Mouse (Mus musculus) embryonic facial prominence, embryonic 11.5 days (tissue): ENCODE measurements around the gene Ice2. TPM values are rescaled to one million over a fixed set of nuclear protein-coding genes. Genes with fewer than 3 reads are reported as not detected.
A peak's percentile ranks its signal among the peaks of the same experiment; 100 is the strongest.

Source experiments
- ATAC-seq: fragments of 200-750 bp; cut with Nextera tagmentation; replicated peaks from 2 replicates; pipeline ENCODE4 v1.8.0; 2017; ENCODE audit warnings: low read depth; ENCODE audit not compliant: insufficient number of reproducible peaks, low FRiP score, low TSS enrichment
- DNase-seq: peaks from one replicate; pipeline ENCODE4 v3.0.0-alpha.2; 2015; ENCODE audit warnings: low spot score
- H3K27ac ChIP-seq: fragments of 300-500 bp; sonication (generic); replicated peaks from 2 replicates; pipeline ENCODE4 v1.5.1; 2014; ENCODE audit warnings: mild to moderate bottlenecking, low read depth, low read length, control low read depth
- H3K27me3 ChIP-seq: fragments of 300-500 bp; sonication (generic); 2 replicates; pipeline ENCODE4 v1.6.1; 2014; ENCODE audit warnings: mild to moderate bottlenecking, low read length, moderate library complexity, mixed read lengths; ENCODE audit not compliant: control insufficient read depth, insufficient read depth
- H3K36me3 ChIP-seq: fragments of 300-500 bp; sonication (generic); replicated peaks from 2 replicates; pipeline ENCODE4 v1.6.1; 2014; ENCODE audit warnings: low read depth, mild to moderate bottlenecking, low read length, moderate library complexity, mixed read lengths; ENCODE audit not compliant: control insufficient read depth, insufficient read depth
- H3K4me1 ChIP-seq: fragments of 300-500 bp; sonication (generic); 2 replicates; pipeline ENCODE4 v1.6.1; 2014; ENCODE audit warnings: low read length, mixed read lengths; ENCODE audit not compliant: control insufficient read depth, insufficient read depth
- H3K4me2 ChIP-seq: fragments of 300-500 bp; sonication (generic); 2 replicates; pipeline ENCODE4 v1.6.1; 2014; ENCODE audit warnings: low read depth, mild to moderate bottlenecking, control low read depth, low read length, moderate library complexity
- H3K4me3 ChIP-seq: fragments of 300-500 bp; sonication (generic); 2 replicates; pipeline ENCODE4 v1.5.1; 2014; ENCODE audit warnings: low read depth, low read length, control low read depth
- H3K9ac ChIP-seq: fragments of 300-500 bp; sonication (generic); replicated peaks from 2 replicates; pipeline ENCODE4 v1.6.1; 2014; ENCODE audit warnings: mild to moderate bottlenecking, control low read depth, low read length
- H3K9me3 ChIP-seq: fragments of 300-500 bp; sonication (generic); replicated peaks from 2 replicates; pipeline ENCODE4 v1.6.1; 2016; ENCODE audit warnings: mild to moderate bottlenecking, low read length, inconsistent platforms, mixed read lengths; ENCODE audit not compliant: control insufficient read depth
- WGBS: fragments of 180-500 bp; shearing (Covaris S2); extraction: QIAGEN DNeasy Blood & Tissue Kit; methylation state at CpG from one replicate; pipeline ENCODE4 v1.1.7; 2014; 5-methylcytosine and 5-hydroxymethylcytosine counted together
- polyA plus RNA-seq: library from polyadenylated mRNA; unstranded; fragments of >200 nt; fragmentation: Nextera tagmentation; extraction: Ambion mirVana; gene quantifications from 2 replicates; pipeline ENCODE4 v1.2.1, GENCODE M21; 2014

The Ice2 gene
- polyA plus RNA-seq, 1 experiment from 2014 or later = 32.1 TPM

- Histone ChIP-seq H3K36me3 (no peaks in the 10 kb centered on the region), H3K4me1 (no peaks in the 10 kb centered on the region), H3K9me3 (no peaks in the 10 kb centered on the region), H3K9ac (no peak overlapping the region), H3K4me2 (no peak overlapping the region), H3K27ac (no peak overlapping the region), H3K27me3 (no peaks in the 10 kb centered on the region), H3K4me3 (no peak overlapping the region)
- 91% methylated on average over 17 of the region's 17 CpGs for WGBS
- no peak for ATAC-seq
- DNase-seq = no peak
Measured at GRCm38 (mm10) chr9:69384475-69384874, 13.2 kb upstream of the Ice2 start.

- no peak overlapping the region for H3K27ac ChIP-seq
- DNase-seq (no peak), ATAC-seq (no peak)
- H3K4me1 ChIP-seq = no peaks in the 10 kb centered on the region
- no peaks in the 10 kb centered on the region for H3K27me3 ChIP-seq
- H3K4me2 ChIP-seq = no peak overlapping the region
- 66% methylated on average over 1 of the region's 1 CpGs for WGBS
- H3K36me3 ChIP-seq = no peaks in the 10 kb centered on the region
- H3K4me3 ChIP-seq = no peak overlapping the region
- no peaks in the 10 kb centered on the region for H3K9me3 ChIP-seq
- H3K9ac ChIP-seq = no peak overlapping the region
Measured at GRCm38 (mm10) chr9:69384905-69385304, 12.8 kb upstream of the Ice2 start.

- Histone ChIP-seq H3K4me2 (no peak overlapping the region), H3K36me3 (no peaks in the 10 kb centered on the region), H3K9me3 (no peaks in the 10 kb centered on the region), H3K9ac (no peak overlapping the region), H3K27ac (no peak overlapping the region), H3K27me3 (no peaks in the 10 kb centered on the region), H3K4me3 (no peak overlapping the region), H3K4me1 (no peaks in the 10 kb centered on the region)
- ATAC-seq (no peak), DNase-seq (no peak)
- WGBS = 82% methylated on average over 4 of the region's 4 CpGs
Measured at GRCm38 (mm10) chr9:69387296-69387695, 10.4 kb upstream of the Ice2 start.

- no peak overlapping the region for H3K4me3 ChIP-seq
- DNase-seq = no peak
- no peaks in the 10 kb centered on the region for H3K36me3 ChIP-seq
- H3K4me2 ChIP-seq = no peak overlapping the region
- ATAC-seq = no peak
- H3K27ac ChIP-seq = no peak overlapping the region
- no peaks in the 10 kb centered on the region for H3K27me3 ChIP-seq
- H3K9ac ChIP-seq = no peak overlapping the region
- 74% methylated on average over 4 of the region's 4 CpGs for whole genome bisulfite sequencing
- H3K9me3 ChIP-seq = no peaks in the 10 kb centered on the region
- no peaks in the 10 kb centered on the region for H3K4me1 ChIP-seq
Measured at GRCm38 (mm10) chr9:69390631-69391030, 7.1 kb upstream of the Ice2 start.

- H3K9me3 ChIP-seq = no peaks in the 10 kb centered on the region
- ATAC-seq (no peak), DNase-seq (no peak)
- no peak overlapping the region for H3K9ac ChIP-seq
- H3K27ac ChIP-seq = no peak overlapping the region
- 86% methylated on average over 5 of the region's 5 CpGs for WGBS
- no peaks in the 10 kb centered on the region for H3K27me3 ChIP-seq
- no peaks in the 10 kb centered on the region for H3K4me1 ChIP-seq
- no peak overlapping the region for H3K4me2 ChIP-seq
- no peak overlapping the region for H3K4me3 ChIP-seq
- no peaks in the 10 kb centered on the region for H3K36me3 ChIP-seq
Measured at GRCm38 (mm10) chr9:69394234-69394633, 3.5 kb upstream of the Ice2 start.

GRCm38 (mm10) chr9:69397432-69397759, 310 bp upstream of the Ice2 start:
- ATAC-seq = peak; percentile 32; the same call in 1 of the 2 replicates
- H3K9me3 ChIP-seq = no peaks in the 10 kb centered on the region
- DNase-seq = no peak
- H3K4me2 ChIP-seq = peak overlapping the region; percentile 60
- H3K4me1 ChIP-seq = no peaks in the 10 kb centered on the region
- peak overlapping the region; percentile 73 for H3K4me3 ChIP-seq
- 66% methylated on average over 2 of the region's 2 CpGs for WGBS
- H3K27ac ChIP-seq = peak overlapping the region; percentile 94
- no peaks in the 10 kb centered on the region for H3K36me3 ChIP-seq
- peak overlapping the region; percentile 97 for H3K9ac ChIP-seq
- H3K27me3 ChIP-seq = no peaks in the 10 kb centered on the region

- Histone ChIP-seq H3K36me3 (no peaks in the 10 kb centered on the region), H3K9ac (peak overlapping the region; percentile 97), H3K4me3 (peak overlapping the region; percentile 73), H3K9me3 (no peaks in the 10 kb centered on the region), H3K4me1 (no peaks in the 10 kb centered on the region), H3K27ac (peak overlapping the region; percentile 94; the same call in 1 of the 2 replicates), H3K27me3 (no peaks in the 10 kb centered on the region), H3K4me2 (peak overlapping the region; percentile 60)
- WGBS = 20% methylated on average over 10 of the region's 10 CpGs
- DNase-seq (no peak), ATAC-seq (0 out of 2 replicates have a peak, but pooled peaks have one; percentile 22)
Measured at GRCm38 (mm10) chr9:69398453-69398850, 746 bp downstream of the Ice2 start.

- DNase-seq = no peak
- Histone ChIP-seq H3K4me2 (no peak overlapping the region), H3K27me3 (no peaks in the 10 kb centered on the region), H3K27ac (no peak overlapping the region), H3K9ac (no peak overlapping the region), H3K36me3 (no peaks in the 10 kb centered on the region), H3K4me3 (no peak overlapping the region), H3K4me1 (no peaks in the 10 kb centered on the region), H3K9me3 (no peaks in the 10 kb centered on the region)
- 72% methylated on average over 6 of the region's 6 CpGs for WGBS
- no peak for ATAC-seq
Measured at GRCm38 (mm10) chr9:69404671-69405070, 7.0 kb downstream of the Ice2 start.
